8 mouse cellular contexts compared by ENCODE assay signal in genomic region chr10:127063239-127063872, GRCm38 (mm10). TPM values are rescaled to one million over a fixed set of nuclear protein-coding genes. Genes with fewer than 3 reads are reported as not detected.
A peak's percentile ranks its signal among the peaks of the same experiment; 100 is the strongest.
DNase-seq lines count a peak whose midpoint lies in the region; ATAC-seq and TF ChIP-seq lines count a peak whose summit lies in the region.

Gene Cdk4, plus strand, starts transcription at chr10:127063534.

- TF ChIP-seq POLR2A in olfactory bulb, adult 2 months (IDR thresholded peaks at IDR 0.05; ENCODE audit: insufficient read depth, low read depth, low read length) = peak; percentile 24
- peak; percentile 56; the same call in 1 of the 2 replicates for TF ChIP-seq POLR2A in thymus, adult 2 months (IDR thresholded peaks at IDR 0.05; ENCODE audit: control insufficient read depth, extremely low read depth, insufficient read depth, low read length, poor library complexity)

- H3K27me3 ChIP-seq in G1E (ENCODE audit: insufficient read depth, low read length) = peaks cover 32% of the 10 kb centered on the region
- H3K27me3 ChIP-seq in forebrain, embryonic 16.5 days (replicated peaks; ENCODE audit: control insufficient read depth, insufficient read depth, low read length) = no peaks in the 10 kb centered on the region
- peaks cover 26% of the 10 kb centered on the region for H3K27me3 ChIP-seq in lung, embryonic 14.5 days (ENCODE audit: insufficient read depth, low read length)
- H3K27me3 ChIP-seq in thymus, adult 2 months (ENCODE audit: control insufficient read depth, insufficient read depth, low read length) = peaks cover 2% of the 10 kb centered on the region

- TF ChIP-seq CTCF in G1E (IDR thresholded peaks at IDR 0.05; ENCODE audit: low read depth, low read length) = no peak
- TF ChIP-seq CTCF in layer of hippocampus, adult 2 months (conservative IDR thresholded peaks at IDR 0.05) = no peak
- TF ChIP-seq CTCF in lung, embryonic 14.5 days (IDR thresholded peaks at IDR 0.05; ENCODE audit: low read depth) = no peak
- TF ChIP-seq CTCF in olfactory bulb, adult 2 months (IDR thresholded peaks at IDR 0.05; ENCODE audit: insufficient read depth, low read depth, low read length) = no peak
- TF ChIP-seq CTCF in thymus, adult 2 months (IDR thresholded peaks at IDR 0.05; ENCODE audit: borderline replicate concordance, control insufficient read depth, extremely low read depth, insufficient read depth, low read length, poor library complexity) = peak; percentile 62; the same call in 1 of the 2 replicates

- peak within 1 kb of the TSS; percentile 87 for H3K4me2 ChIP-seq in forebrain, embryonic 16.5 days (ENCODE audit: low read length)
- H3K4me2 ChIP-seq in lung, embryonic 14.5 days = peak within 1 kb of the TSS; percentile 70

- H3K36me3 ChIP-seq in G1E (replicated peaks) = peaks cover 42% of the 10 kb centered on the region
- H3K36me3 ChIP-seq in forebrain, embryonic 16.5 days (ENCODE audit: control insufficient read depth, insufficient read depth) = peaks cover 33% of the 10 kb centered on the region
- peaks cover 39% of the 10 kb centered on the region for H3K36me3 ChIP-seq in lung, embryonic 14.5 days (ENCODE audit: insufficient read depth)
- H3K36me3 ChIP-seq in thymus, adult 2 months (ENCODE audit: control insufficient read depth, insufficient read depth, low read length) = peaks cover 17% of the 10 kb centered on the region

- intact Hi-C loops in heart, postnatal 36 days (cut with DNase I) = no loop called here

- DNase-seq in G1E (ENCODE audit: low spot score) = peak; percentile 97
- peak; percentile 99 for DNase-seq in cerebellum, adult 18-20 months
- peak; percentile 96 to 97 for DNase-seq in heart, postnatal 36 days
- DNase-seq in layer of hippocampus, adult 2 months (ENCODE audit: low spot score in 2 of 2) = peak; percentile 98 to 99
- peak; percentile 98 for DNase-seq in lung, embryonic 14.5 days
- peak; percentile 96 for DNase-seq in thymus, adult 2 months

- H3K4me3 ChIP-seq in G1E (ENCODE audit: low read depth, low read length) = peak within 1 kb of the TSS; percentile 85
- peak within 1 kb of the TSS; percentile 85 for H3K4me3 ChIP-seq in forebrain, embryonic 16.5 days (replicated peaks; ENCODE audit: low read length)
- peak within 1 kb of the TSS; percentile 80 for H3K4me3 ChIP-seq in layer of hippocampus, adult 2 months
- H3K4me3 ChIP-seq in lung, embryonic 14.5 days (ENCODE audit: low read depth, low read length) = peak within 1 kb of the TSS; percentile 90
- H3K4me3 ChIP-seq in olfactory bulb, adult 2 months (ENCODE audit: insufficient read depth, low read depth, low read length) = peak within 1 kb of the TSS; percentile 93
- H3K4me3 ChIP-seq in thymus, adult 2 months (ENCODE audit: control insufficient read depth, insufficient read depth, low read length) = peak within 1 kb of the TSS; percentile 64

- peak within 1 kb of the TSS; percentile 91 for H3K27ac ChIP-seq in forebrain, embryonic 16.5 days (ENCODE audit: low read length)
- peak within 1 kb of the TSS; percentile 96 for H3K27ac ChIP-seq in layer of hippocampus, adult 2 months
- H3K27ac ChIP-seq in lung, embryonic 14.5 days (ENCODE audit: low read depth) = peak within 1 kb of the TSS; percentile 89
- H3K27ac ChIP-seq in olfactory bulb, adult 2 months (ENCODE audit: insufficient read depth, low read depth, low read length) = peak within 1 kb of the TSS; percentile 93
- H3K27ac ChIP-seq in thymus, adult 2 months (ENCODE audit: control insufficient read depth, insufficient read depth, low read length) = peak within 1 kb of the TSS; percentile 1; the same call in 1 of the 2 replicates

- peak; percentile 85 for ATAC-seq in G1E (ENCODE audit: extremely low read depth, insufficient number of reproducible peaks, low FRiP score, poor library complexity, severe bottlenecking)
- ATAC-seq in forebrain, embryonic 16.5 days = peak; percentile 86
- peak; percentile 91 for ATAC-seq in lung, embryonic 14.5 days (ENCODE audit: insufficient read depth)

- peak within 1 kb of the TSS; percentile 94 for H3K9ac ChIP-seq in forebrain, embryonic 16.5 days (replicated peaks; ENCODE audit: low read depth, low read length)
- peak within 1 kb of the TSS; percentile 98 for H3K9ac ChIP-seq in lung, embryonic 14.5 days

- H3K4me1 ChIP-seq in G1E (ENCODE audit: insufficient read depth, low read depth, low read length) = peaks cover 67% of the 10 kb centered on the region
- H3K4me1 ChIP-seq in forebrain, embryonic 16.5 days (replicated peaks; ENCODE audit: control insufficient read depth, insufficient read depth, low read length) = peaks cover 39% of the 10 kb centered on the region
- peaks cover 11% of the 10 kb centered on the region for H3K4me1 ChIP-seq in lung, embryonic 14.5 days (ENCODE audit: insufficient read depth)
- H3K4me1 ChIP-seq in olfactory bulb, adult 2 months (ENCODE audit: control insufficient read depth, insufficient read depth, low read length) = peaks cover 17% of the 10 kb centered on the region
- H3K4me1 ChIP-seq in thymus, adult 2 months (replicated peaks; ENCODE audit: control insufficient read depth, insufficient read depth, low read length) = peaks cover 22% of the 10 kb centered on the region

- 0% methylated on average over 45 of the region's 46 CpGs for WGBS in forebrain, embryonic 16.5 days
- WGBS in lung, embryonic 14.5 days = under 1% methylated on average over 46 of the region's 46 CpGs
- under 1% methylated on average over 46 of the region's 46 CpGs for WGBS in olfactory bulb, adult 2 months
- WGBS in thymus, adult 2 months = under 1% methylated on average over 46 of the region's 46 CpGs

- H3K9me3 ChIP-seq in G1E (replicated peaks) = 0 out of 2 replicates have a peak, but pooled peaks cover 2% of the 10 kb centered on the region
- no peaks in the 10 kb centered on the region for H3K9me3 ChIP-seq in forebrain, embryonic 16.5 days (ENCODE audit: control insufficient read depth, low read length)
- no peaks in the 10 kb centered on the region for H3K9me3 ChIP-seq in lung, embryonic 14.5 days (ENCODE audit: low read depth, low read length)

RNA-seq across cellular contexts. Expression of gene Cdk4, which starts in this region (rescaled TPM):
- 532 and 608 TPM in 2 replicates for total RNA-seq in G1E (2014; fragmentation: Nextera tagmentation)
- 648 and 675 TPM in 2 replicates for total RNA-seq in G1E (2017)
- polyA plus RNA-seq in G1E (2012) = 1,726 and 1,826 TPM in 2 replicates
- polyA plus RNA-seq in forebrain, embryonic 16.5 days (2015; fragmentation: Nextera tagmentation; extraction: Ambion mirVana) = 1,494 and 1,664 TPM in 2 replicates
- 10 to 100 TPM; 76.7 to 85.5 TPM for total RNA-seq in heart, postnatal 36 days (2021)
- total RNA-seq in layer of hippocampus, adult 2 months (2021) = 10 to 100 TPM; 84.6 to 94.8 TPM
- polyA plus RNA-seq in lung, embryonic 14.5 days (2014; fragmentation: Nextera tagmentation; extraction: Ambion mirVana) = 2,143 and 2,245 TPM in 2 replicates
- polyA plus RNA-seq in olfactory bulb, adult 2 months (2012; ENCODE audit: insufficient read depth, insufficient read length, low replicate concordance, missing spikeins) = not detected in 2 replicates
- 375 and 384 TPM in 2 replicates for polyA plus RNA-seq in thymus, adult 2 months (2012; rRNA removed)

Comparison
In these comparisons a context has a peak if more than half of its experiments do, and no peak if none do; other contexts are left out.
1. Peak in every context shown above with its lines: DNase-seq, ATAC-seq, H3K4me3 ChIP-seq and H3K27ac ChIP-seq.
2. RNA of gene Cdk4 (total RNA-seq): 532 to 675 TPM in G1E; 84.6 to 94.8 TPM in layer of hippocampus, adult 2 months and 76.7 to 85.5 TPM in heart, postnatal 36 days; every median in the first group is over 4 times any median in the second.
3. H3K27ac ChIP-seq: peak in every context shown above with its lines; median percentile 96 in layer of hippocampus, adult 2 months; 93 in olfactory bulb, adult 2 months; 91 in forebrain, embryonic 16.5 days; 89 in lung, embryonic 14.5 days; 1 in thymus, adult 2 months.